Mouse (Mus musculus) liver, adult 2 months (tissue): ENCODE measurements around the gene Eif2s1.

Experiments used
- CTCF ChIP-seq: fragments of 200-500 bp; IDR thresholded peaks from 2 replicates; pipeline ENCODE4 v1.5.1; 2011; ENCODE audit warnings: low read depth, low read length, control low read depth
- POLR2A ChIP-seq: fragments of 200-500 bp; IDR thresholded peaks from 2 replicates; pipeline ENCODE4 v1.6.1; 2011; ENCODE audit warnings: low read length, control low read depth; ENCODE audit not compliant: insufficient read depth; ENCODE audit errors: extremely low read depth

GRCm38 (mm10) chr12:78927287-78927686 lies 65.7 kb downstream of the Eif2s1 start:
- no peak for TF ChIP-seq POLR2A
- TF ChIP-seq CTCF, result no peak
